Mouse (Mus musculus) frontal cortex, adult 2 months (tissue): ENCODE results near the gene Ifi204. TPM values are rescaled to one million over a fixed set of nuclear protein-coding genes. Genes with fewer than 3 reads are reported as not detected.
"Not testable (repeated sequence)": the region's sequence is repeated elsewhere in the genome, so short reads cannot be mapped to it uniquely, and the experiment has no call there.

Experiments used
- DNase-seq, 2 experiments: peaks; one replicate each; pipeline ENCODE4 v3.0.0; 2022; ENCODE audit warnings: low spot score in 1 of 2; ENCODE audit errors: extremely low spot score in 1 of 2
- polyA plus RNA-seq: library from polyadenylated mRNA; depleted of rRNA; stranded (reverse); fragments of >200 nt; gene quantifications from 2 replicates; pipeline ENCODE4 v1.2.3, GENCODE M21; 2012; rRNA removed

Ifi204 gene
- 0.13 and 0.54 TPM in 2 replicates for polyA plus RNA-seq

GRCm38 (mm10) chr1:173766848-173767617 is at the start of gene Ifi204:
Ifi204 (minus strand) TSS chr1:173766943.
- DNase-seq: not testable (repeated sequence)

- DNase-seq: not testable (repeated sequence)
Observed at GRCm38 (mm10) chr1:173809294-173809693, 42.6 kb upstream of the Ifi204 start.

GRCm38 (mm10) chr1:173802689-173803281 is 36.0 kb upstream of the Ifi204 start:
- peak in 1 of 2 experiments; percentile 3 for DNase-seq

GRCm38 (mm10) chr1:173802207-173802606 is 35.5 kb upstream of the Ifi204 start:
- DNase-seq: not testable (repeated sequence)

- DNase-seq: not testable (repeated sequence)
Observed at GRCm38 (mm10) chr1:173801791-173802190, 35.0 kb upstream of the Ifi204 start.

GRCm38 (mm10) chr1:173773457-173773856 is 6.7 kb upstream of the Ifi204 start:
- DNase-seq: not testable (repeated sequence)

- not testable (repeated sequence) for DNase-seq
Observed at GRCm38 (mm10) chr1:173760032-173760431, 6.7 kb downstream of the Ifi204 start.

GRCm38 (mm10) chr1:173742262-173742661 is 24.5 kb downstream of the Ifi204 start:
- no peak for DNase-seq

- no peak for DNase-seq
Observed at GRCm38 (mm10) chr1:173741656-173742055, 25.1 kb downstream of the Ifi204 start, which contains the start of gene Ifi207. Ifi207 (minus strand) TSS chr1:173741747.

GRCm38 (mm10) chr1:173740537-173740936 is 26.2 kb downstream of the Ifi204 start:
- DNase-seq: no peak

GRCm38 (mm10) chr1:173736986-173737385 is 29.8 kb downstream of the Ifi204 start:
- DNase-seq: no peak

GRCm38 (mm10) chr1:173735015-173735414 is 31.7 kb downstream of the Ifi204 start:
- DNase-seq: not testable (repeated sequence)

- DNase-seq: no peak
Observed at GRCm38 (mm10) chr1:173733219-173733618, 33.5 kb downstream of the Ifi204 start.

Other genes with a start within 250 kb of the Ifi204 start
- gene Ifi214, start 231.0 kb downstream of the Ifi204 start, polyA plus RNA-seq: 0.06 TPM in 1 of 2 replicates, not detected in the other
- 0.19 and 0.32 TPM in 2 replicates for gene Ifi213, start 167.7 kb downstream of the Ifi204 start, polyA plus RNA-seq
- gene Ifi209, start 136.0 kb downstream of the Ifi204 start, polyA plus RNA-seq: 0.16 and 0.23 TPM in 2 replicates
- gene Ifi208, start 93.3 kb downstream of the Ifi204 start, polyA plus RNA-seq: 0.02 TPM in 1 of 2 replicates, not detected in the other
- 0.34 and 0.38 TPM in 2 replicates for gene Ifi207, start 25.2 kb downstream of the Ifi204 start, polyA plus RNA-seq
- 0.13 and 0.14 TPM in 2 replicates for gene Ifi211, start 146.1 kb upstream of the Ifi204 start, polyA plus RNA-seq
- 1.3 and 1.6 TPM in 2 replicates for gene Mndal, start 175.5 kb upstream of the Ifi204 start, polyA plus RNA-seq
- 0.71 and 0.96 TPM in 2 replicates for gene Ifi203, start 175.7 kb upstream of the Ifi204 start, polyA plus RNA-seq
- gene Ifi202b, start 215.8 kb upstream of the Ifi204 start, polyA plus RNA-seq: not detected in 2 replicates